Mouse (Mus musculus) myocyte (in vitro differentiated cells): ENCODE measurements around the gene Bicc1.

Experiments used
- CEBPB ChIP-seq: IDR thresholded peaks from 2 replicates; pipeline ENCODE4 v1.6.1; 2011; ENCODE audit warnings: mild to moderate bottlenecking, moderate library complexity; ENCODE audit not compliant: poor library complexity, insufficient read depth, severe bottlenecking
- E2F4 ChIP-seq: IDR thresholded peaks from one replicate; pipeline ENCODE4 v1.6.1; 2011; ENCODE audit warnings: mild to moderate bottlenecking, control low read depth, moderate library complexity; ENCODE audit not compliant: insufficient read depth
- MAX ChIP-seq: IDR thresholded peaks from one replicate; pipeline ENCODE4 v1.6.1; 2011; ENCODE audit warnings: low read depth, mild to moderate bottlenecking, control low read depth
- MYOD1 ChIP-seq, 3 experiments: IDR thresholded peaks; one replicate each; pipeline ENCODE4 v1.6.1; 2011; ENCODE audit warnings: control low read depth in 2 of 3, low read depth in 2 of 3, mild to moderate bottlenecking in 2 of 3, moderate library complexity in 1 of 3; ENCODE audit not compliant: insufficient read length in 2 of 3, control insufficient read depth in 1 of 3
- MYOG ChIP-seq, 3 experiments: IDR thresholded peaks; one replicate each; pipeline ENCODE4 v1.6.1; 2011; ENCODE audit warnings: control low read depth in 2 of 3, low read depth in 2 of 3, mild to moderate bottlenecking in 2 of 3; ENCODE audit not compliant: insufficient read length in 2 of 3, control insufficient read depth in 1 of 3, insufficient read depth in 1 of 3
- POLR2A ChIP-seq: IDR thresholded peaks from one replicate; pipeline ENCODE4 v1.6.1; 2011; ENCODE audit warnings: low read depth, mild to moderate bottlenecking, control low read depth, moderate library complexity; ENCODE audit not compliant: insufficient read length
- POLR2AphosphoS2 ChIP-seq: IDR thresholded peaks from one replicate; pipeline ENCODE4 v1.6.1; 2011; ENCODE audit warnings: low read depth, control low read depth; ENCODE audit not compliant: insufficient read length
- SRF ChIP-seq: IDR thresholded peaks from one replicate; pipeline ENCODE4 v1.6.1; 2011; ENCODE audit warnings: low read depth; ENCODE audit not compliant: control insufficient read depth, insufficient read length
- TCF12 ChIP-seq: IDR thresholded peaks from one replicate; pipeline ENCODE4 v1.6.1; 2011; ENCODE audit warnings: mild to moderate bottlenecking, control low read depth; ENCODE audit not compliant: poor library complexity, insufficient read depth, severe bottlenecking
- USF1 ChIP-seq: IDR thresholded peaks from one replicate; pipeline ENCODE4 v1.6.1; 2011; ENCODE audit warnings: low read depth, mild to moderate bottlenecking, control low read depth, moderate library complexity

- TF ChIP-seq MAX (no peak), E2F4 (no peak), USF1 (no peak), TCF12 (no peak), POLR2A (no peak), CEBPB (no peak), MYOD1 (IDR thresholded peaks at IDR 0.05; ENCODE audit: control insufficient read depth in 1 of 3, insufficient read length in 2 of 3, low read depth in 2 of 3) (no peak), SRF (no peak), MYOG (IDR thresholded peaks at IDR 0.05; ENCODE audit: control insufficient read depth in 1 of 3, insufficient read depth in 1 of 3, insufficient read length in 2 of 3, low read depth in 2 of 3) (no peak), POLR2AphosphoS2 (no peak)
Observed at GRCm38 (mm10) chr10:71065009-71065408, 94.5 kb downstream of the Bicc1 start.
